13 mouse cellular contexts compared by ENCODE assay signal in the genomic region with DNA sequence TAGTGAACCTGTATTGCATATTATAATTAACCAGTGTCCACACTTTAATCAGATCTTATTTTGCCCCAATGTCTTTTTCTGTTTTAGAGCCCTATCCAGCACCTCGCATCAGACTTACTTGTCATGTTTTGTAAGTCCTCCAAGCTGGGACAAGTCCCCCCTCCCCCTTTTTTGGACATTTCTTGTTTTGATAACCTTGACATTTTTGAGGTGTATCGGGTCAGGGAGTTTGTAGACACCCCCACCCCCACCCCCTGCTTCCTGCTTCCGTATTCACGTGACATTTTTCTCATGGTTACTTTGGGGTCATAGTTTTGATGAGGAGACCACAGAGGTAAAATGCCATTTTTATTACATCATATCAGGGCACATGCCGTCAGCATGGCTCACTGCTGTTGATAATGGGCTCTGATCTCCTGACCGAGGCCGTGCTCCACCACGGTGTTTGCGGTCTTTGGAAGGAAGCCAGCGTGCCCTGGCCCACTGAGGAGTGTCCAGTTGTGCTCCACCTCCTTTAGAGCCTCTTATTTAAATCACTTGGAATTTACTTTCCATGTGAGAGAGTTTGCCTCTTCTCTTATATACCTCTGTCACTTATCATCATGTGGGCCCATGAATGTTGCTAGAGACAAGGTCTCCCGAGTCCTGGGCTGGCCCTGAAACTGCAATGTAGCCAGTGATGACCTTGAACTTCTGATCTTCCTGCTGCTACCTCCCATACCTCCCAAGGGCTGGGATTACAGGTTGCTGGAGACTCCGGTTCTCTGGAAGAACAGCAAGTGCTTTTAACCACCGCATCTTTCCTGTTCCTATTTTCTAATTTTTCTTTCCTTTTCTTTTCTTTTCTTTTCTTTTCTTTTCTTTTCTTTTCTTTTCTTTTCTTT. TPM values are rescaled to one million over a fixed set of nuclear protein-coding genes. Genes with fewer than 3 reads are reported as not detected.
A peak's percentile ranks its signal among the peaks of the same experiment; 100 is the strongest.
DNase-seq lines count a peak whose midpoint lies in the region; TF ChIP-seq lines count a peak whose summit lies in the region.
"Had no signal": no experiment of that assay in that cellular context is flagged by ENCODE, and none has a peak within 500 bp of the region (broad histone marks: within the 10 kb centered on the region; RNA-seq: fewer than 3 reads in every experiment).

No protein-coding gene starts in this region.

- H3K27me3 ChIP-seq in kidney, adult 2 months (replicated peaks; ENCODE audit: control insufficient read depth, insufficient read depth, low read length), result no peaks in the 10 kb centered on the region
- no peaks in the 10 kb centered on the region for H3K27me3 ChIP-seq in myocyte (ENCODE audit: control insufficient read depth, insufficient read depth, insufficient read length)

- H3ac ChIP-seq in myocyte (ENCODE audit: control insufficient read depth, insufficient read length), result no peak overlapping the region

- peak overlapping the region; percentile 31; the same call in 1 of the 2 replicates for H3K27ac ChIP-seq in kidney, adult 2 months (ENCODE audit: insufficient read depth, low read depth, low read length)

- no peak for TF ChIP-seq CTCF in kidney, adult 2 months (conservative IDR thresholded peaks at IDR 0.05; ENCODE audit: insufficient read depth, insufficient read length, low read depth, low read length)

- H3K4me2 ChIP-seq in myocyte (ENCODE audit: low read depth), result peak overlapping the region; percentile 98

- no peak overlapping the region for H3K4me3 ChIP-seq in kidney, adult 2 months (ENCODE audit: insufficient read depth, low read depth, low read length)
- H3K4me3 ChIP-seq in myocyte, result peak overlapping the region; percentile 72
- H3K4me3 ChIP-seq: left cerebral cortex, adult 2 months had no signal

- TF ChIP-seq POLR2A in kidney, adult 2 months (IDR thresholded peaks at IDR 0.05; ENCODE audit: low read depth, low read length), result no peak
- TF ChIP-seq POLR2A in myocyte (IDR thresholded peaks at IDR 0.05; ENCODE audit: insufficient read length, low read depth), result no peak

- H3K79me2 ChIP-seq in myocyte (ENCODE audit: control insufficient read depth, insufficient read depth), result peaks cover 18% of the 10 kb centered on the region

- H3K4me1 ChIP-seq in kidney, adult 2 months (ENCODE audit: control insufficient read depth, insufficient read depth, low read length), result peaks cover 22% of the 10 kb centered on the region; the same call in 1 of the 2 replicates

- WGBS in kidney, adult 2 months, result 31% methylated on average over 13 of the region's 13 CpGs

- no peaks in the 10 kb centered on the region for H3K36me3 ChIP-seq in kidney, adult 2 months (ENCODE audit: control insufficient read depth, insufficient read depth, low read length)
- H3K36me3 ChIP-seq in myocyte (ENCODE audit: control insufficient read depth, insufficient read depth), result no peaks in the 10 kb centered on the region

- DNase-seq in adrenal gland, adult (ENCODE audit: inconsistent age in 2 of 2, low spot score in 1 of 2), result peak; percentile 83 to 87
- no peak for DNase-seq in adrenal gland, postnatal 4 days (ENCODE audit: low spot score in 2 of 2)
- no peak for DNase-seq in kidney, adult 2 months
- DNase-seq in kidney, adult 8-10 months, result no peak
- peak; percentile 35 for DNase-seq in ZHBTc4 (ENCODE audit: low read depth, low spot score)
- no peak for DNase-seq in layer of hippocampus, postnatal 10 days (ENCODE audit: low spot score in 2 of 2)
- no peak for DNase-seq in urinary bladder, postnatal 36 days (ENCODE audit: low spot score in 2 of 2)
- DNase-seq: cerebellum, postnatal 36 days had no signal

TF ChIP-seq in myocyte, 11 proteins besides CTCF, POLR2A, EP300 and RAD21:
- TF ChIP-seq MYOG (IDR thresholded peaks at IDR 0.05; ENCODE audit: control insufficient read depth in 1 of 3, insufficient read depth in 1 of 3, insufficient read length in 2 of 3, low read depth in 2 of 3) (peak in 2 of 3 experiments; percentile 29 to 81), SRF (IDR thresholded peaks at IDR 0.05; ENCODE audit: control insufficient read depth, insufficient read length, low read depth) (no peak), TCF3 (IDR thresholded peaks at IDR 0.05; ENCODE audit: insufficient read length, low read depth) (no peak), USF1 (IDR thresholded peaks at IDR 0.05; ENCODE audit: low read depth) (peak; percentile 42), TCF12 (IDR thresholded peaks at IDR 0.05; ENCODE audit: insufficient read depth, poor library complexity, severe bottlenecking) (no peak), MAX (IDR thresholded peaks at IDR 0.05; ENCODE audit: low read depth) (peak; percentile 78), CEBPB (IDR thresholded peaks at IDR 0.05; ENCODE audit: insufficient read depth, poor library complexity, severe bottlenecking) (0 out of 2 replicates have a peak, but pooled peaks have one; percentile 37), REST (IDR thresholded peaks at IDR 0.05; ENCODE audit: insufficient read depth, insufficient read length) (no peak), POLR2AphosphoS2 (IDR thresholded peaks at IDR 0.05; ENCODE audit: insufficient read length, low read depth) (no peak), E2F4 (IDR thresholded peaks at IDR 0.05; ENCODE audit: insufficient read depth) (no peak), MYOD1 (IDR thresholded peaks at IDR 0.05; ENCODE audit: control insufficient read depth in 1 of 3, insufficient read length in 2 of 3, low read depth in 2 of 3) (peak in 2 of 3 experiments; percentile 19 to 55)

RNA-seq across cellular contexts. Expression of a gene that starts 3.2 kb away (rescaled TPM):
- 10 to 100 TPM; 94.4 to 94.5 TPM for total RNA-seq in adrenal gland, postnatal 4 days (2021)
- 115 and 137 TPM in 2 replicates for polyA plus RNA-seq in kidney, adult 2 months (2012; rRNA removed)
- polyA plus RNA-seq in myocyte (2012; fragmentation: generic; extraction: Trizol), result 81.9 TPM
- total RNA-seq in layer of hippocampus, postnatal 10 days (2021), result 10 to 100 TPM; 60.1 to 62.6 TPM

RNA-seq across cellular contexts. Expression of a gene that starts 56.0 kb away (rescaled TPM):
- total RNA-seq in adrenal gland, postnatal 4 days (2021), result 1,000 to 10,000 TPM in 1 of 2 experiments, 1 to 10 TPM in 1; 1.1 to 5,957 TPM
- 0.17 and 0.29 TPM in 2 replicates for polyA plus RNA-seq in kidney, adult 2 months (2012; rRNA removed)
- 85.4 TPM for polyA plus RNA-seq in myocyte (2012; fragmentation: generic; extraction: Trizol)
- total RNA-seq in layer of hippocampus, postnatal 10 days (2021), result not detected
- total RNA-seq: left cerebral cortex, adult 2 months had no signal
- polyA plus RNA-seq: hindbrain, embryonic 11.5 days; lung, embryonic 16.5 days; midbrain, embryonic 16.5 days had no signal

Comparison
In these comparisons a context has a peak if more than half of its experiments do, and no peak if none do; other contexts are left out.
1. DNase-seq: peak in adrenal gland, adult (2 of 2) and ZHBTc4 (single experiment); none in adrenal gland, postnatal 4 days (0 of 2), kidney, adult 2 months (single experiment), kidney, adult 8-10 months (0 of 2), layer of hippocampus, postnatal 10 days (0 of 2) and urinary bladder, postnatal 36 days (0 of 2).